Mouse (Mus musculus) mouse embryonic stem cell (cell line): ENCODE data around the gene Nupl2.

ENCODE experiments used
- in situ Hi-C, 2 experiments: fragments of 300-500 bp; cut with MboI; formaldehyde crosslinking; loops; 1 replicate in 1 of 2; 3 replicates in 1 of 2; pipeline ENCODE4 v1.14.3; 2019 to 2020; ENCODE audit warnings: low sequenced_read_pairs in 2 of 2, low pct_unique_long_range_greater_than_20kb in 1 of 2, mixed read lengths in 1 of 2; ENCODE audit not compliant: unreplicated experiment in 1 of 2

Gene Nupl2

GRCm38 (mm10) chr5:24164789-24165445 lies at the start of gene Nupl2:
Nupl2 (plus strand) TSS chr5:24164963.
- in situ Hi-C loops = loop anchor here in 1 of 2 experiments (10.0 kb wide), 1 partner anchor 110 kb away; no protein-coding TSS in a partner anchor

GRCm38 (mm10) chr5:24122221-24122620 lies 42.5 kb upstream of the Nupl2 start:
- in situ Hi-C loops = no loop called here

- in situ Hi-C loops = no loop called here
These were observed 40.6 kb upstream of the Nupl2 start for GRCm38 (mm10) chr5:24124175-24124574.

DNA sequence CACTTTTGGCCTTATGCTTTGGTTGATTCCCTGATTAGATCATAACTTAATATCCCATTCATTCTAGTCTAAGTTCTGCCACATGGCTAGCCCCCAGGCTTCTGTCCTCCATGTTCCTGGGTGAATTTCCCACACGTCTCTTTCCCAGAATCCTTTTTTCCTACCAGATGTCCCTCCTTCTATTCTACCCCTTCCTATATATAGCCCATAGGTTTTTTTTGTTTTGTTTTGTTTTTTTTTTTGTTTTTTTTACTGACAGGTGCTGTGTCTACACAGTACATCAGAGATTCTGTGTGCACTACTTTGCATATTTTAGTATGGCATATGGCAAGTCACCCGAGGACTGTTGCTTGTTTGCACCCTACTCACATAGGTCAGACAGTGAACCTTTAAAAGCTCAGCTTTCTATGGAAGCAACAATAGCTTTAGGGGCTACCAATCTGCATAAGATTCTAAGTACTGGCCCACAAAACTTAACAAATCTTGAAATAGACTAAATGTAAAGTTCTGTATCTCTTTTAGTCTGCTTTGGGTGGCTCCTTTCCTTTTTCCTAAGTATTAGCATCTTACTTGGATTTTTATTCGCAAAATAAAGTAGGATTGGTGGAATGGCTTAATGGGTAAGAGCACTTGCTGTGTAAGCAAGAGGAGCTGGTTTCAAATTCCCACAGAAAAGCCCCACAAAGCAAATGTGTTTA lies 40.0 kb upstream of the Nupl2 start:
- in situ Hi-C loops = no loop called here

GRCm38 (mm10) chr5:24125910-24126636 lies 38.7 kb upstream of the Nupl2 start:
- in situ Hi-C loops = no loop called here

DNA sequence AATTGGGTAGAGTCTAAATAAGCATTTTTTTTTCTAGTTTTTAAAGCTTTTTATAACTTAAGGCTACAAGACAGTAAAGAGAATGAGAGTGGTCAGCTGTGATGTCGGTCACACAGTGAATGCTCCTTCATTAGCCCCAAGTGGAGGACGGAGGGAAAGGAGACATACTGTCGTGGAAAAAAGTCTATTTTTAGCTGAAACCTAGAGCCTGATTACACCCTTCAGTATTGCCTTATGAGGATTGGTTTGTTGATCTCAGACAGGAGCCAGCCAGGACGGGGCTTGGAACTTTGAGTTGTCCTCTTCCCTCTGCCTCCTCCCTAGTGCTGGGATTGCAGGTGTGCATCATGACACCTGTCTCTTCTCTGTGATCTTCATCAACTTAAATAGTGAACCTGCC lies 37.8 kb upstream of the Nupl2 start:
- in situ Hi-C loops = no loop called here

DNA sequence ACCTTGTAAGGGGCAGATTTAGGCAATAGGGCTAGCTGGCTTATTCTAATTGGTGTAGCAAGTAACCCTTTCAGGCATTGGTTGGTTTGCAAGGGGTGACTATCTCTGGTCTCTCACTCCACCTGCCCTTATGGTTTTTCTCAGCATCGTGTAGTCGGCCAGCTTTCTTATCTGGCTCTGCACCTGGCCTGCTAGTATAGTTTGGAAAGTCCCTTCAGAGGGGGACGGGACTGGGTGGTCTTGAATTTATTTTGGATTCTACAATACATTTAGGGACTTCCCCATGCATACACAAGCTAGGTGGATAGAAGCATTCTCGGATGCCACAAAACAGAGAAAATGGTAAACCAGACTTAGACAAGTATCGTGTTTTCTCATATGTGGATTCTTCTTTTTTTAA lies 17.8 kb upstream of the Nupl2 start:
- in situ Hi-C loops = no loop called here

DNA sequence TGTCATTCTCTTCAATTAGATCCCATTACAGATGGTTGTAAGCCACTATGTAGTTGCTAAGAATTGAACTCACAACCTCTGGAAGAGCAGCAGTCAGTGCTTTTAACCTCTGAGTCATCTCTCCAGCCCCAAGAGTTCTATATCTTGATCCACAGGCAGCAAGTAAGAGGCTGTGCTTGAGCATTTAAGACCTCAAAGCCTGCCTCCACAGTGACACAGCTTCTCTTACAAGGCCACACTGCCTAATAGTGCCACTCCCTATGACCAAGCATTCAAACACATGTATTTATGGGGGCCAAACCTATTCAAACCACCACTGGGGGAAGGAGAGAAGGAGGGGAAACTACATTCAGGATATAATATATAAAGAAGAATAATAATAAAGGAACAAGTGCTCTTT lies 12.6 kb upstream of the Nupl2 start:
- in situ Hi-C loops = no loop called here

GRCm38 (mm10) chr5:24156774-24157173 lies 8.0 kb upstream of the Nupl2 start:
- in situ Hi-C loops = no loop called here

GRCm38 (mm10) chr5:24167263-24167662 lies 2.5 kb downstream of the Nupl2 start:
- in situ Hi-C loops = loop anchor here in 1 of 2 experiments (10.0 kb wide), 1 partner anchor 112 kb away; no protein-coding TSS in a partner anchor

DNA sequence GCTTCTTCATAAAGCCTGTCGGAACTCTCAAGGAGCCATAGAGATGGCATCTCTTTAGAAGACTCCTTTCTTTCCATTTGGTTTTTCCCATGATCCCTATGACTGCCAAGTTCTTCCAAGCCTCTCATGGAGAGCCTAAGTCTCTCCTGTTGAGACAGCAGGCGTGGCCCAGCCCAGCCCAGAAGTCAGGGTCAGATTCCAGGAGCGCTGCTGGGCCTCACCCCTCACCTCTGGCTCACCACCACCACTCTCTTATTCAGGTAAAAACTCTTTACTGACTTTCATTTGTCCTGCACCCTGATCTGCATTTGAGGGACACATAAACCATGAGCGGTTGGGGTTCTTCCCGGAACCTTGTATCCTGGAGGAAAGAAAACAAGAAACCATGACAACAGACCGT lies 5.1 kb downstream of the Nupl2 start:
- in situ Hi-C loops = loop anchor here in 1 of 2 experiments (10.0 kb wide), 1 partner anchor 115 kb away; no protein-coding TSS in a partner anchor

DNA sequence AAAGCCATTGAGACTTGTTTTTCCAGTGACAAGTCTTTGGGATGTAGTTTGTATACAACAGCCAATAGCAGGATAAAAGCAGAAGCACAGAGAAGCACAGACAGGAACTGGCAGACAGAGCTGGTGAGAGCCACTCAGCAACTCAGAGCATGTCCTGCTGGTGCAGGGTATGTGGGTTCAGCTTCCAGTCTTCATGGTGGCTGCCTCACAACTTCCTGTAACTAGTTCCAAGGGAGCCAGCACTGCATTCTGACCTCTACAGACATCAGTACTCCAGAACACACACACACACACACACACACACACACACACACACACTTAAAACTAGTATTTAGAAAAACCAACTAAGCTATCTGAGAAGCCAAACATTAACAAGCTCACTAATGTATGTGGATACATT lies 7.3 kb downstream of the Nupl2 start:
- in situ Hi-C loops = no loop called here

DNA sequence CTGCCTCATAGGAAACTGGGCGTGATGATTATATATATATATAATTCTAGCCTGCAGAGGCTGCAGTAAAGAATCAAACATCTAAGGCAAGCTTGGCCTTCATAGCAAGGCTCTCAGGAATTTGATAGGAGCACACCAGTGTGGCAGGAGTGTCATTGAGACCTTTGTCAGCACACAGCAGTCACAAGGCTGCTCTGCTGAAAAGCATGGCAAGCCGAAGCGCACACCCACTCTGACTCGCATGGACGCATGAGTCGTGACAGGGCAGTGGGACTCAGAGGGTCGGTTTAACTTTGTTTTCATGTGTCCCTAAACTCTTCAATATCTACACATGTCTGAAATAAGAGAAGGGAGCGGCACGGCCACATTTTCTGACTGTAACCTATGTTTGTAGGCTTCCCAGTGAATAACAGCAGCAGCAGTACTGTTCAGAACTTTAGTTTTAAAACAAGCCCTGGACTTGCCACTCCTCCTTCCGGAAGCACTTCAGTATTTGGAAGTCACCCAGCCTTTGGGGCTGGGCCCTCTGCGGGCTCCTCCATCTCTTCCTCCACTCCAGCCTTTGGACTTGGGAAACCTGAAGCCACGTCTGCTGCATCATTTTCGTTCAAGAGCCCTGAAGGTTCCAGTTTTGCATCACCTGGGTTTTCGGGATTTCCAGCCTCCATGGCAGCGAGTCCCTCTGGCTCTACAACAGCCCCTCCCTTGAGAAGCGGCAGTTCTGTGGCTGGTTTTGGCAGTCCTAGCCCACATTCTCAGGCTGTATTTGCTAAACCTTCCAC lies 16.9 kb downstream of the Nupl2 start:
- in situ Hi-C loops = no loop called here

GRCm38 (mm10) chr5:24182296-24182734 lies 17.6 kb downstream of the Nupl2 start:
- in situ Hi-C loops = no loop called here

DNA sequence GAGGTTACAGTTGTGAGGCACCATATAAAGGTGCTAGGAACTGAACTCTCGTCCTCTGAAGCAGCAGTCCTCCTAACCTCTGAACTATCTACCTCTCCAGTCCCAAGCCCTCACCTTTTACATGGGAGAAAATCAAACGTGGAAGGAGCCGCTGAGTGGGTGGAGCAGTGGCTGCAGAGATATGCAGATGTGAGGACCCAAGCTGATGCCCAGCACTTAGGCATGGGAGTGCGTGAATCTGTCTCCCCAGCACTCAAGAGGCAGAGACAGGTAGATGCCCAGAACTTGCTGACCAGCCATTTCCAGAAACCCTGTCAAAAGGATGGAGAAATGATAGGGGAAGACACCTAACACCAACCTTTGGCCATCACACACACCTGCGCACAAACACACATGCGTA lies 18.3 kb downstream of the Nupl2 start:
- in situ Hi-C loops = no loop called here

DNA sequence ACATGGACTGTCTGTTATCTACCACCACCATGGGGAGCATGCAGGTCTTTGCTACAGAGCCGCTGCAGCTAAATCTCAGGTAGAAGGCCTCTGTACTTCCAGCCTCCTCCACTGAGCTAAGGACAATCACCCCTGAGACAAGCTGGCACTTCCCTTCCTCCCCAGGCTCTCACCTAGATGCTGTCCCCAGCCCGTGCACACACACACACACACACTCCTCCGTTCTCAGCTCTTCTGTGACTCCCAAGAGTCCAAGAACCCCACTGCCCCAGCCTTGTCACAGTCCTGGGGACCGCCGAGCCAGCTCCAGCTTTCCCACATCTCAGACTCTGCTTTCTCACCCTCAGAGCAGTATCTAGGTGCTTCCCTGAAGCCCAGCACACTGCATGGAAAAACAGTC lies 19.2 kb downstream of the Nupl2 start:
- in situ Hi-C loops = no loop called here

- in situ Hi-C loops = no loop called here
These were observed 23.7 kb downstream of the Nupl2 start for GRCm38 (mm10) chr5:24188476-24188875.

DNA sequence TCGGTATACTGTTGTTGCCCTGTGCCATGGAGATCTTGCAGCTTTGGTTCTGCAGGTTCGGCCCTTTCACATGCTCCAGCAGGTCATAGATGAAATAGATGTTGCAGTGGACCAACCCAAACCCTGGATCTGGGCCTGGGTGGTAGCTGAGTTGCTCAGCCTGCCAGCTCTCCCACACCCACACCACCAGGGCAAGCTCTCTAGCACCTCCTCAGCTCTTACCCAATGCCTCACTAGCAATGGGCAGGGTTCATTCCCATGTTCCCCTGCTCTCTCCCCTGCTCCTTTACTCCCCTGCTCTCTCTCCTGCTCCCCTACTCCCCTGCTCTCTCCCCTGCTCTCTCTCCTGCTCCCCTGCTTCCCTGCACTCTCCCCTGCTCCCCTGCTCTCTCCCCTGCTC lies 27.1 kb downstream of the Nupl2 start:
- in situ Hi-C loops = no loop called here

GRCm38 (mm10) chr5:24201006-24201405 lies 36.2 kb downstream of the Nupl2 start:
- in situ Hi-C loops = no loop called here
